Mouse (Mus musculus): ENCODE results near the gene Wdr63. TPM values are rescaled to one million over a fixed set of nuclear protein-coding genes. Genes with fewer than 3 reads are reported as not detected.

The Wdr63 gene
- polyA plus RNA-seq, 1 experiment from 2014 or later: 0.21 TPM

GRCm38 (mm10) chr3:145991130-145991529 is 116.8 kb downstream of the Wdr63 start:
- WGBS: 69% methylated on average over 13 of the region's 13 CpGs
- no peak for TF ChIP-seq CTCF (IDR thresholded peaks at IDR 0.05; ENCODE audit: low read depth)

More at GRCm38 (mm10) chr3:145991130-145991529, 116.8 kb downstream of the Wdr63 start:
- H3K4me2 ChIP-seq (ENCODE audit: low read length): peak overlapping the region; percentile 24; the same call in 1 of the 2 replicates
- ATAC-seq (replicated peaks; ENCODE audit: low FRiP score, low read depth) (no peak), DNase-seq (ENCODE audit: low spot score) (no peak)
- no peaks in the 10 kb centered on the region for H3K27me3 ChIP-seq (ENCODE audit: insufficient read depth, low read length)
- no peak overlapping the region for H3K4me3 ChIP-seq (replicated peaks; ENCODE audit: low read depth, low read length)
- no peaks in the 10 kb centered on the region for H3K9me3 ChIP-seq (replicated peaks; ENCODE audit: low read length)
- H3K36me3 ChIP-seq (ENCODE audit: insufficient read depth, low read length): no peaks in the 10 kb centered on the region
- H3K4me1 ChIP-seq (replicated peaks; ENCODE audit: insufficient read depth, low read length): peaks cover 13% of the 10 kb centered on the region
- H3K9ac ChIP-seq (ENCODE audit: low read depth, low read length): no peak overlapping the region
- no peak overlapping the region for H3K27ac ChIP-seq

Other genes with a start within 250 kb of the Wdr63 start
- 57.7 and 62.2 TPM in 2 replicates for gene Bcl10, start 185.3 kb downstream of the Wdr63 start, polyA plus RNA-seq (2015; fragmentation: Nextera tagmentation; extraction: Ambion mirVana)
- gene 2410004B18Rik, start 170.1 kb downstream of the Wdr63 start, polyA plus RNA-seq (2015; fragmentation: Nextera tagmentation; extraction: Ambion mirVana): 43.1 and 48.2 TPM in 2 replicates
- gene Syde2, start 120.3 kb downstream of the Wdr63 start, polyA plus RNA-seq (2015; fragmentation: Nextera tagmentation; extraction: Ambion mirVana): 1.8 and 1.9 TPM in 2 replicates
- gene Mcoln3, start 9.3 kb upstream of the Wdr63 start, polyA plus RNA-seq (2015; fragmentation: Nextera tagmentation; extraction: Ambion mirVana): 34.7 and 40.4 TPM in 2 replicates
- gene Mcoln2, start 41.7 kb upstream of the Wdr63 start, polyA plus RNA-seq (2015; fragmentation: Nextera tagmentation; extraction: Ambion mirVana): 1.4 and 1.5 TPM in 2 replicates
- 2.6 and 3.7 TPM in 2 replicates for gene Lpar3, start 112.8 kb upstream of the Wdr63 start, polyA plus RNA-seq (2015; fragmentation: Nextera tagmentation; extraction: Ambion mirVana)